Mouse (Mus musculus): ENCODE data around the gene Dip2c.

Gene Dip2c

DNA sequence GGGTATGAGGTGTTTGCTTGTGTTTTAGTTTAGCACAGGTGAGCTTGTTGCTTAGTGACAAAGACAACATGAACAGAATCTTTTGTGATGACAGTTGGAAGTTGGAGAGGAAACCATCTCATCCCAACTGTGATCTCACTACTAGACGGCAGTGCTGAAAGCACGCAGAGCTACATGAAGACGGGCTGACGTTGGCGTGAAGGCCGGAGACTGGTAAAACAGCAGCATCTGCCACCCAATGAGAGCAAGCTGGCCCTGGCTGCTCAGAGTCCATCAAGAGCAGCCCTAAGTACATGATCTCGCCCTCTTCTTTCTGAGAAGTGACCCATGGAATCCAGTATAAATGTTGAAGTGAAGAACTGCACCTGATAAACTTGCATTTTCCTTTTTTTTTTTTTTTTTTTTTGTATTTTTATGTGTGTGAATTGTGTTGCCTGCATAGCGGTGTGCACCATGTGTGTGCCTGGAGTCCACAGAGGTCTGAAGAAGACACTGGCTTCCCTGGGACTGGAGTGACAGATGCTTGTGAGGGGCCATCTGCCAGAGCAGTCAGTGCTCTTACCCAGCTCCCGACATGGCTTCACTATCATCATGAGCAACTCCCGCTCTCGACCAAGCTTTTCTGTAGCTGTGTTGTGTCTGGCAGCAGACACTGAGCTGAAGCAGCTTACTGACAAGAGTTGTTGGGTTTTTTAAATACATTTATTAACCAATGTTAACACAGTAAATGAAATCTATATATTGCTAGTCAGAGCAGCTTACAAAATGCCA lies 408.0 kb downstream of the Dip2c start:
- DNase-seq, result no peak

GRCm38 (mm10) chr13:9686261-9686660 lies 409.9 kb downstream of the Dip2c start:
- no peak for DNase-seq

DNA sequence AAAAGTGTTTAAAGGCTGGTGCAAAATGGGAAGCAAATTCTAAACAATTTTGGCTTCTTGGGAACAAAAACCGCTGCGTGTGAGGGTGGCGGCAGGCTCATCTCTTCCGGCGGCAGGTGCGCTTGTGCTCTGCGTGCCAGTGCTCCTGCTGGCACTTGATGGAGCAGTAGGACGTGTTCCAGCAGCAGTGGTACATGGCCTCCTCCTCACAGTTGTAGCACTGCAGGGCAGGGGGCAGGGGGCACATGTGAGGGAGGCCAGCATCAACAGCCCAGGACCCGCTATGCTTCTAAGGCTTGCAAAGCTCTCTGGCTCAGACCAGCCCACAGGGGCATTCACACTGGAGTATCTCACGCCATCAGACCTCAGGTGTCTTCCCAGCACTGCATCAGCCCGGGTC lies 410.4 kb downstream of the Dip2c start:
- no peak for DNase-seq

- no peak for DNase-seq
These were observed 413.0 kb downstream of the Dip2c start for GRCm38 (mm10) chr13:9689366-9689765.

DNA sequence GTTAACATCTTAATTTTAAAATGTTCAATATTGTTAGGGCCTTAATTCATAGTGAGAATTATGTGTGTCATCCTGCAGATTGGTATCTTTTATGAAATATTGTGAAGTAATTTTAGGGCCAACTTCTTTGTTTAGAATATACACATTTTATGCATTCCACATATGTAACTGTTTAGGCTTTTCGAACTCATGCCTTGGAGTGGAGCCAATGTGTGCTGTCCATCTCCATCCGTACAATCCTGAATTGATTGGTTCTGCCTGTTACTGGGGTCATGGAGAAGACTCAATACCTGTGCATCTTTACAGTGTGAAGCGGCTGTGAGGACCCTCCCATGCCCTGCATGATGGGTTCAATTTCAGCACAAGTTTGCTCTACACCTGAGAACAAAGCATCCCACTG lies 416.5 kb downstream of the Dip2c start:
- no peak for DNase-seq

DNA sequence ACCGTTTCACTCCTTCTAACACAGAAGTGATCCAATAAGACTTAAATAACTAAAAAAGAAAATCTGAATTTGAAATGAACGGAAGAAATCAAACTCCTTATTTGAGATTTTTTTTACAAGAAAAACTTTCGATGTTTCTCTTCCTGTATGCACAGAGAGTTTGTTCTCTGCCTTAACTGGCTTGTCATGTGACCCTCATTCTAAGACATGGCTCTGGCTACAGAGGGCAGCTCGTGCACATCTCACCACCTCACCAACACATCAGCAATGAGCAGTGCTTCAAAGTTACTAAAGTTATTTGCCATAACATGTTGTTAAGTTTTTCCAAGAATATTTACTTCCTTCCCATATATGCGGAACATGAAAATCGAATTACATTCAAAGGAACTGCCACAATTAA lies 418.3 kb downstream of the Dip2c start:
- DNase-seq, result no peak

- DNase-seq, result no peak
These were observed 419.1 kb downstream of the Dip2c start for GRCm38 (mm10) chr13:9695403-9695802.

GRCm38 (mm10) chr13:9695809-9696208 lies 419.5 kb downstream of the Dip2c start:
- no peak for DNase-seq

GRCm38 (mm10) chr13:9697340-9697739 lies 421.0 kb downstream of the Dip2c start:
- no peak for DNase-seq

DNA sequence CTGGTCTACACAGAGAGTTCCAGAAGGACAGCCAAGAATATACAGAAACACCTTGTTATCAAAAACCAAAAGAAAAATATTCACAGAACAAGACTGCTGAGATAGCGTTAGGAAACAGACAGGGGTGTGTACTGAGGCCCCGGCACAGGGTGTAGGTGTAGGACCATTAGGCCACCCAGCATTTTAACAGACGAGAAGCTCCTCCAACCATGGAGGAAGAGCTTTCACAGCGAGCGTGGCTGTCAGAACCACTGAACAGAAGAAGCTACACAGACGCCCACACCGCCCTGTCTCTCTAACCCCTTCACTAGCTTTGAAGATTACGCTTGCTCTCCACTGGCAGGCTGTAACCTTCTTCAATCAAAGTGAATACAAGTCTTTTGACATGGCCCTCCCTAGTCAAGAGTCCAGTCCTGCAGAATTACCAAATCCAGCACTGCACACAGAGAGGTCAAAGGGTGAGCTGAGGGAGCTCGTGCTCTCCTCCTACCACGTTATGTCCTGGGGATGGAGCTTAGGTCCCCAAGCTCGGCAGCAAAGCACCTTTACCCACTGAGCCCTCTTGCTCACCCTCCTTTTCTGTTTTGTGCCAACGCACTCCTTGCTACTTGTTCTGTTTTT lies 426.4 kb downstream of the Dip2c start:
- DNase-seq, result no peak

DNA sequence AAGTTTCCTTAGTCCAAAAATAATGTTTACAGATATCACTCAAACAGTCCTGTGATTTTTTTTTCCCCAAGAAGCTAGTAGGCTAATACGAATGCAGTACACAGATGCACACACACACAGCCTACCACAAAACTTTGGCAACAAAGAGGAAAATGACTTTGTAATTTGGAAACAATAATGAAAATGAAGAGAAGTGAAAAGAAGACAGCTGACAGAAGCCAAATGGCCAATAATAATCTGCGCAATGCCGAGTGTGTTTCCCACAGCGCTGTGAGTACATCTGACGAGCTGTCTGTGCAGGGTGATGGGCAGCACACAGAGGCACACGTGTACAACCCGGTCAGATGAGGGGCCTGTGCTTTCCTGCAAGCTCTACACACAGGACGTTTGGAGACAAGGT lies 430.4 kb downstream of the Dip2c start:
- no peak for DNase-seq

- DNase-seq, result no peak
These were observed 432.3 kb downstream of the Dip2c start for GRCm38 (mm10) chr13:9708433-9709240.

GRCm38 (mm10) chr13:9712409-9712808 lies 436.1 kb downstream of the Dip2c start:
- no peak for DNase-seq

DNA sequence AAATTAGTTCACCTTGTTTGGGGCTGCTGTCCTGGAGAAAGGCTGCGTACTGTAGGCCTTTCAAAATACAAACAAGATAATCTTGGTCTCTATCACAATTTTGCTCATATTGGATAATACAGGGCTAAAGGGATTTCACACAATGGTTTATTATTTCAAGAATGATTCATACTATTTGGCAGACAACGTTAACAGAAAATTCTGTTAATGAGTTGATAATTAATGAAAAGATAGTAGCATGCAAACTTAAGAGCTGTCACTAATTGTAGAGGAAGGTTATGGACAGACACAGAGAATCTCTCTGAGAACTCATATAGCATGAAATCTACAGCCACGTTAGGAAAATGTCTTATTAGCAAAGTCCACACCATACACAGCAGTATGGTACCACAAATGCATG lies 436.6 kb downstream of the Dip2c start:
- DNase-seq, result no peak

- no peak for DNase-seq
These were observed 437.3 kb downstream of the Dip2c start for GRCm38 (mm10) chr13:9713462-9714134.

- DNase-seq, result no peak
These were observed 438.9 kb downstream of the Dip2c start for GRCm38 (mm10) chr13:9715224-9715623.

All from thymus, postnatal 36 days (tissue).